Mouse (Mus musculus): ENCODE measurements around the gene Bcas3. TPM values are rescaled to one million over a fixed set of nuclear protein-coding genes. Genes with fewer than 3 reads are reported as not detected.

Bcas3 gene
- polyA plus RNA-seq (2017; shearing (Covaris generic)), result 59.0 TPM

DNA sequence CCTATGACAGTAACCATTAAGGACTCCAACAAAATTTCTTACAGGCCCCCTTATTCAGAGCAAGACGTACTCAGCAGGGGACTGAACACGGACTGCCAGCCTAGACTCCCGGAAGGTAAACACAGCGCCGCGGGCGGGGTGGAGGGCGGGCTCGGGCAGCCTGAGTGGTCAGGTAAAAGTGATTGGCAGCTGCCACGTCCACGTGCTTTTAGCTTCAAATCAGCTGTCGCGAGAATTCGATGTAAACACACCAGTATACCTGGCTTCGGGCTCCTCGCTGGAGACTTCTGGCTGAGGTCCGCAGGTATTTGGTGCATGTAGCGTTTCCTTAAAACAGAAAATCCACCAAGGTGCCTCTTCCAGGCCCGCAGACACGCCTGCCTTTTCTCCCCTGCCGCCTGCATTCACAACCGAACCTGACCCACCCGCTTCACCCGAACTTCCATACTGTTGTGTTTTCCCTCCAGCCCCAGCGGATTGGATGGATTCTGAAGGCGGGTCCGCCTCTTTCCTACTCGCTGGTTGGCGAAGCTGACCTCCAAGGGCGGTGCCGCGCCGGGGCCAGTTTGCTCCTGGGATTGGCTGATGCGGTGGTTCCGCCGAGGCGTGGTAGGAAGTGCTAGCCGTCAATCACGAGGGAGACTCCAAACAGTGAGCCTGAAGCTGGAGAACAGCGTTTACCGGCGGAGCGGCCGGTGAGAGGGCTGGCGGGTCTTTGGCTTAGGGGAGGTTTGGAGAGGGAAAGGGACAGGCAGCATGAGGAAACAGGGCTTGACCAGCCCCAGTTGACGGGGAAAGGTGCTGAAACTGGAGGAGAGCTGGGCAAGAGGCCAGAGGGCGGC, at the start of gene Bcas3:
TSS of gene Bcas3 (plus strand) at position 629 of the 842 bp plus-strand sequence.

DNA sequence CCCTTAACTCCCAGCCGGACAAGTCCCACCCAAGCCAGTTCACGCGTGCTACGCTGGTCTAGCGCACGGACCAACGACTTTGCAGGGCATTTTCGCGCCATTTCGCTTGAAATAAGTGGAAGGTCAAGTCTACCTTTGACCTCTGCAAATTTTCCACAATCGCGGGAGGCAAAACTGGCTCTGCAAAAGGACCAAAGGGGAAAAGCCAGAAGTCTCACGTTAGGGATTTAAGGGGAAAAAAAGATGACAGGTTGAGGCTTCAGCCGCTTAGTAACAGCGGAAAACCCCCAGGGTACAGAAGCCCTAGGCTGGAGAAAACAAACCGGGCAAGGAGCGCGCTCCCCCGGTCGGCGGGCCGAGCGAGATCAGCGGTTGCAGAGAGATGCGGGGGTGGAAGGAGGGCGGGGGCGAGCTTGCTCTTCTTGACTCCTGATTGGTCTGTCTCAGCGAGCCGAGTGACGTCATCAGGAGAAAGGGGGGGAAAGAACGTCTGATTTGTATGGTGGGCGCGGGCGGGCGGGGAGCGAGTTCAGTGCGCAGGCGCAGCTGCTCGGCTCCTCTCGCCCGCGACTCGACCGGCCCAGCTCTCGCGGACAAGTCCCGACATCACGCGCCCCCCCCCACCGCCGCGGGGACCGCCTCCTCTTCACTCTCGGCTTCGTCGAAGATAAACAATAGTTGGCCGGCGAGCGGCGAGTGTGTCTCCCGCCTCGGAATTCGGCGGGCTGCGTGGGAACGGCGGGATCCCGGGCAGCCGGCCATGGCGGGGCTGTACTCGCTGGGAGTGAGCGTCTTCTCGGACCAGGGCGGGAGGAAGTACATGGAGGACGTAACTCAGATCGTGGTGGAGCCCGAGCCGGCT, 42.0 kb upstream of the Bcas3 start, which contains the start of gene Ppm1d:
TSS of gene Ppm1d (plus strand) at position 532 of the 862 bp plus-strand sequence.

GRCm38 (mm10) chr11:85832231-85832924, 479.4 kb downstream of the Bcas3 start, which contains the start of gene Tbx2:
Gene Tbx2, plus strand, starts transcription at chr11:85832551.

GRCm38 (mm10) chr11:85850233-85850632, 497.3 kb downstream of the Bcas3 start, which contains the start of gene Gm11444:
Gene Gm11444, minus strand, starts transcription at chr11:85850333.

Other genes with a start within 250 kb of the Bcas3 start
- gene Usp32, start 213.0 kb upstream of the Bcas3 start, polyA plus RNA-seq (2017; shearing (Covaris generic)), result 15.2 TPM
- gene 1700125H20Rik, start 182.8 kb upstream of the Bcas3 start, polyA plus RNA-seq (2017; shearing (Covaris generic)), result not detected
- 27.2 TPM for gene Appbp2, start 118.0 kb upstream of the Bcas3 start, polyA plus RNA-seq (2017; shearing (Covaris generic))
- gene Ppm1d, start 41.9 kb upstream of the Bcas3 start, polyA plus RNA-seq (2017; shearing (Covaris generic)), result 29.0 TPM